Mouse (Mus musculus) small intestine, adult 2 months (tissue): ENCODE data around the gene Lix1l. TPM values are rescaled to one million over a fixed set of nuclear protein-coding genes. Genes with fewer than 3 reads are reported as not detected.

Experiments
- H3K27ac ChIP-seq: fragments of 200-500 bp; 2 replicates; pipeline ENCODE4 v1.5.1; 2012; ENCODE audit warnings: low read depth, low read length, control low read depth, inconsistent platforms; ENCODE audit not compliant: insufficient read depth
- H3K27me3 ChIP-seq: fragments of 200-500 bp; 2 replicates; pipeline ENCODE4 v1.6.1; 2012; ENCODE audit warnings: mild to moderate bottlenecking, moderate library complexity, low read length, inconsistent platforms; ENCODE audit not compliant: control insufficient read depth, insufficient read depth
- H3K36me3 ChIP-seq: fragments of 200-500 bp; 2 replicates; pipeline ENCODE4 v1.6.1; 2012; ENCODE audit warnings: mild to moderate bottlenecking, low read length, control low read depth, inconsistent platforms; ENCODE audit not compliant: control insufficient read depth, insufficient read depth
- H3K4me1 ChIP-seq: fragments of 200-500 bp; 2 replicates; pipeline ENCODE4 v1.6.1; 2012; ENCODE audit warnings: low read length, inconsistent platforms, mixed read lengths; ENCODE audit not compliant: control insufficient read depth, insufficient read depth, insufficient read length
- H3K4me3 ChIP-seq: fragments of 200-500 bp; 2 replicates; pipeline ENCODE4 v1.5.1; 2012; ENCODE audit warnings: low read depth, mild to moderate bottlenecking, control low read depth, inconsistent platforms, low read length, moderate library complexity
- CTCF ChIP-seq: fragments of 200-500 bp; IDR thresholded peaks from 2 replicates; pipeline ENCODE4 v1.5.1; 2012; ENCODE audit warnings: low read depth, mild to moderate bottlenecking, control low read depth, inconsistent platforms, low read length, moderate library complexity, mixed read lengths; ENCODE audit not compliant: insufficient replicate concordance, insufficient read length; ENCODE audit errors: extremely low read depth
- POLR2A ChIP-seq: fragments of 200-500 bp; IDR thresholded peaks from 2 replicates; pipeline ENCODE4 v1.6.1; 2012; ENCODE audit warnings: low read depth, mild to moderate bottlenecking, control low read depth, inconsistent platforms, low read length, moderate library complexity
- WGBS: fragments of 180-500 bp; shearing (Covaris S2); methylation state at CpG from one replicate; pipeline ENCODE4 v1.1.7; 2018; 5-methylcytosine and 5-hydroxymethylcytosine counted together
- polyA plus RNA-seq: library from polyadenylated mRNA; depleted of rRNA; stranded (reverse); fragments of >200 nt; gene quantifications from 2 replicates; pipeline ENCODE4 v1.2.3, GENCODE M21; 2012

The Lix1l gene
- polyA plus RNA-seq, 1 experiment = 7.6 TPM

DNA sequence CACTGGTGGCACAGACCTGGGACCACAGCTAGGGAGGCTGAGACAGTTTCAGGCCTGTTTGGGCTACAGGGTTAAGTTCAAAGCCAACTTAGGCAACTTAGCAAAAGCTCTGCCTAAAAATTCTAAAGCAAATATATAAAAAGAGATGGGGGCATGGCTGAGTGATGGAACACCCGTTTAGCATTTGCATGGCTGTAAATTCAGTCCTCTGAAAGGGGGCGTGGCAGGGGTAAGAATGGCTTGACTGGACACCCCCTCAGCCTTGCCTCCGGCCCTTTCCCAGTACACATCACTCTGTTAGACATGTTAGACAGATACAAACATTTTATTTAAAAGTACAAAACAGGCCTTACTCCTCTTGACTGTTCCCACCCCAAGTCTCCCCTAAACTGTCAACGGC lies 23.4 kb upstream of the Lix1l start:
- Histone ChIP-seq H3K36me3 (no peaks in the 10 kb centered on the region), H3K27me3 (no peaks in the 10 kb centered on the region), H3K4me3 (peak overlapping the region; percentile 1; the same call in 1 of the 2 replicates), H3K27ac (peak overlapping the region; percentile 100), H3K4me1 (peaks cover 21% of the 10 kb centered on the region)
- WGBS = 56% methylated on average over 4 of the region's 4 CpGs
- TF ChIP-seq POLR2A = no peak
- no peak for TF ChIP-seq CTCF

DNA sequence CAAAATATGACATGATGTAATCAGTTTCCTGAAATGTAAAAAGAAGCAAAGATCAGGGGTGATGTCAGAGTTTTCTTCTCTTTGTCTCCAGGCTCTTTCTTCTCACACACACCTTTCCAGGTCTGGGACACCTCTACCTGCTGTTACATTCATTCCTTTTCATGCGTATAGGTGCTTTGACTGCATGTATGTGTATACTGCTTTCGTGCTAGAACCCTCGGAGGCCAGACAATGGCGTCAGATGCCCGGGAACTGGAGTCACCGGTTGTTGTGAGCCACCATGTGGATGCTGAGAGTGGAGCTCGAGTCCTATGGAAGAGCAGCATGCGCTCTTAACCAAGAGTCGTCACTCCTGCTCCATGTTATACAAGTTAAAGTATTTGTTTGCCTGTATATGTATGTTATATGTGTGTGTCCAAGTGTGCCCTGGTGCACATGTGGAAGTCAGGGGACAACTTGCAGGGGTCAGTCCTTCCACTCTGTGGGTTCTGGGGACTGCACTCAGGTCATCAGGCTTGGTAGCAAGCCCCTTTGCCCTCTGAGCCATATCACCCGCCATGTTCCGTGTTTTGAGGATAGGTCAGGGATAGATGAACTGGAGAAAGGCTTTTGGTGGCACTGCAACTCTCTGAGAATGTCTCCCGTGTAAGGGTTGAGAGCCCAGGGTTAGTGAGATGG lies 22.2 kb upstream of the Lix1l start:
- no peaks in the 10 kb centered on the region for H3K27me3 ChIP-seq
- no peak for TF ChIP-seq POLR2A
- no peak for TF ChIP-seq CTCF
- H3K27ac ChIP-seq = peak overlapping the region; percentile 1; the same call in 1 of the 2 replicates
- no peak overlapping the region for H3K4me3 ChIP-seq
- no peaks in the 10 kb centered on the region for H3K36me3 ChIP-seq
- WGBS = 76% methylated on average over 12 of the region's 12 CpGs
- H3K4me1 ChIP-seq = peaks cover 19% of the 10 kb centered on the region

DNA sequence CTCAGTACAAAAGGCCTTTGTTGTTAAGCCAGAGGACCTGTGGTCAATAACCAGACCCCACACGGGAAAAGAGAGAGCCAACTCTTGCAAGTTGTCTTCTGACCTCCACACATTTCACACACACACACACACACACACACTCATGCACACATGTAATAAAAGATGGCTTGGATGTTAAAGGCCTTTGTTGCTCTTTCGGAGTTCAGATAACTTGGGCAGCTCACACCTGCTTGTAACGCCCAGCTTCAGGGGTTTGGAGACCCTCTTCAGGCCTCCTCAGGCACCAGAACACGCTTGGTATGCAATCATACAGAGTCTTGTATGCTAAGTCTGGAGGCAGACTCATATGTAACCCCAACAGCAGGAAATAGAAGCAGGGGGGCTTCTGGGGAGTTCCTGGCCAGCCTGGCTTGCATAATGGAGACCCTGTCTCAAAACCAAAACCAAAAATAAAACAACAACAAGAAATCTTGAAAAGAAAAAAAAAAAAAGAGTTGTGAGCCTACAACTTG lies 21.7 kb upstream of the Lix1l start:
- TF ChIP-seq CTCF (no peak), POLR2A (no peak)
- Histone ChIP-seq H3K27ac (0 out of 2 replicates have a peak overlapping the region, but pooled peaks have one; percentile 1), H3K4me1 (peaks cover 15% of the 10 kb centered on the region), H3K4me3 (0 out of 2 replicates have a peak overlapping the region, but pooled peaks have one; percentile 1), H3K27me3 (no peaks in the 10 kb centered on the region), H3K36me3 (no peaks in the 10 kb centered on the region)
- 72% methylated on average over 4 of the region's 4 CpGs for WGBS

DNA sequence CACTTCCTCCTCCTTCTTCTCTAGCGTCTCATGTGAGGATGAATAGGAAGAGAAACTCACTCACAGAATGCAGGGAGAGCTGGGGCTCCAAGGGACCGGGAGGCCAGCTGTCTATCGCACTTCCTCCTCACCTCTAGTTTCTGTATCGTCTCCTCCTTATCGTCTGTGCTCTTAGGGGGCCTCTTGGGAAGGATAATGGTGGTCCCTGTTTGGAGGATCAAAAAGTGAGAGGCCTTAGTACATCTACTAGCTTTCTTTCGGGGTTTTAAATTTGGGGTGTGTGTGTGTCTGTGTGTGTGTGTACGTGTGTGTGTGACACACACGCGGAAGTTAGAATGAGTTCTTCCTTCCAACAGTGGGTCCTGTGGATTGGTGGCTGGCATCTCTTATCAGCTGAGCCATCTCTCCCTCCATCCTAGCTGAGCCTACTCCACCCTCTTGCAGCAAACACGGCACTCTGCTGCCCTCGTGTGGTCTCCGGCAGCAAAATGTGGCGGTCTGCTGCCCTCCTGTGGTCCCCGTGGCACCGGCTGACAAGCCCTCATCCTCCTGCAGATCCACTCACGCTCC lies 21.0 kb upstream of the Lix1l start:
- Histone ChIP-seq H3K27me3 (no peaks in the 10 kb centered on the region), H3K4me1 (peaks cover 12% of the 10 kb centered on the region), H3K36me3 (no peaks in the 10 kb centered on the region), H3K27ac (peak overlapping the region; percentile 48), H3K4me3 (0 out of 2 replicates have a peak overlapping the region, but pooled peaks have one; percentile 1)
- TF ChIP-seq CTCF = peak; percentile 100
- no peak for TF ChIP-seq POLR2A
- 10% methylated on average over 16 of the region's 16 CpGs for WGBS

DNA sequence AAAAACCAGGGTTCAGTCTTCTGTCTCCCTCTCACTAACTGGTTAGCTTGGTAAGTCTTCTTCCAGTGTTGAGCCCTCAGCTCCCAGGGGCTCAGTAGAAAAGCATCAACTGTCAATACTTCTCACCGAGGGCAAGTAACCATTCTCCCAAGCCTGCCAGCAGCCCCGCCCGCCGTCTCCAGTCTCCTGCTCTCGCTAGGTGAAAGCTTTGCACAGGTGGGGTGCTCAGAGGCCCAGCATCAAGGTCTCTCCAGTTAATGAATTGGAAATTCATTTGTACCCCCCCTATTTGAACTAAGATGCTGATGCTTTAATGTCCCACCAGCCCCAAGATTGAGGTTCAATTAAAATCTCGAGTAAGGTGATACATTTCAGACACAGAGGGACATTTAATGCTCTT lies 19.8 kb upstream of the Lix1l start:
- Histone ChIP-seq H3K27me3 (no peaks in the 10 kb centered on the region), H3K36me3 (no peaks in the 10 kb centered on the region), H3K27ac (no peak overlapping the region), H3K4me1 (peaks cover 8% of the 10 kb centered on the region), H3K4me3 (no peak overlapping the region)
- TF ChIP-seq POLR2A = no peak
- TF ChIP-seq CTCF = no peak
- 61% methylated on average over 6 of the region's 6 CpGs for WGBS

DNA sequence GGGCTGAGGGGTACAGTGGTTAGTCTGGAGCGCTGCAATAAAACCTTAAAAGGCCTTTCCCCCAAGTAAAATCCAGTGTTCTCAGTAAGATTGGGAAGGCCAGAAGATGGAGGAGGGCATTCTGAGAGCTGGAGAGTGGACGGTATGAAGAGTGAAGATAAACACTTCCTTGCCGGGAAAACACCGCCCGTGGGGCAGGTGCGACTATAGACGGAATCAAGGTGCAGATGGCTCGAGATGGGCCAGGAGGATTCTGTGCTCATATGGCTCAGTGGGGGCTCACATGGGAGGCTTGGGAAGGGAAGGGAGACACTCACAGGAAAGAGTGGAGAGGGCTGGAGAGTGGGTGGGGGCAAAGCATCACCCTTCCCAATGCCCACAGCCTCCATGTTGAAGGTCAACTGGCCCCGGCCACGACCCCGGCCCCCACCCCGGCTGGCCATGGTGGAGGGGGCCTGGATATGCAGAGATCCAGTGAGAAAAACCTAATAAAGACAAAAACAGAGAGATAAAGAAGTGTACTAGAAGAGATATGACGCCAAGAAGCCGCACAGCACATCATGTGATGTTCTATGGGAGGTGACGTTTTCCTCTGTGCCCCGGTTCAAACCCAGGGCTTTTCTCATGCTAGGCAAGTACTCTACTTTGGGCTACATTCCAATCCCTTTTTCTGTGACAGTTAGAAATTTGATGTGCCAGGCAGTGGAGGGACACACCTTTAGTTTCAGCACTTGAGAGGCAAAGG lies 19.0 kb upstream of the Lix1l start:
- peaks cover 8% of the 10 kb centered on the region for H3K4me1 ChIP-seq
- no peaks in the 10 kb centered on the region for H3K27me3 ChIP-seq
- TF ChIP-seq POLR2A = no peak
- no peak for TF ChIP-seq CTCF
- no peaks in the 10 kb centered on the region for H3K36me3 ChIP-seq
- 80% methylated on average over 16 of the region's 16 CpGs for WGBS
- no peak overlapping the region for H3K27ac ChIP-seq
- H3K4me3 ChIP-seq = no peak overlapping the region

DNA sequence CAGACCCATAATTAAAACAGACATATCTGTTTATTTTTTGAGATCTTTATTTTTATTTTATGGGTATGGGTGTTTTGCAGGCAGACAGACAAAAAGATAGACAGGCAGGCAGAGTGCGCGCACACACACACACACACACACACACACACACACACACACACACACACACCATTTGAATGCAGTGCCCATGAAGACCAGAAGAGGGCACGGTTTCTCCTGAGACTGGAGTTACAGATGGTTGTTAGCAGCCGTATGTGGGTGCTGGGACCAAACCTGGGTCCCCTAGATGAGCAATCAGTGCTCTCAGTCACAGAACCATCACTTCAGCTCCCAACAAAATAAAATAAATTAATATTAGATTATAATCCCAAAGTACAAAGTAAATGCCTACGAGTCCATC lies 17.6 kb upstream of the Lix1l start:
- no peak overlapping the region for H3K4me3 ChIP-seq
- 91% methylated on average over 5 of the region's 5 CpGs for WGBS
- H3K27ac ChIP-seq = no peak overlapping the region
- H3K27me3 ChIP-seq = no peaks in the 10 kb centered on the region
- TF ChIP-seq POLR2A (no peak), CTCF (no peak)
- peaks cover 2% of the 10 kb centered on the region; the same call in 1 of the 2 replicates for H3K4me1 ChIP-seq
- H3K36me3 ChIP-seq = no peaks in the 10 kb centered on the region
